Mouse (Mus musculus) megakaryocyte, adult 5-6 weeks (primary cell): Measurements from ENCODE around the gene Rpusd3. TPM values are rescaled to one million over a fixed set of nuclear protein-coding genes. Genes with fewer than 3 reads are reported as not detected.
A peak's percentile ranks its signal among the peaks of the same experiment; 100 is the strongest.

Experiments used
- ATAC-seq: 2 replicates; pipeline ENCODE4 v1.8.0; 2016; ENCODE audit warnings: mild to moderate bottlenecking, inconsistent platforms; ENCODE audit not compliant: poor library complexity, severe bottlenecking
- total RNA-seq, 2 experiments: library from RNA; stranded (forward) in 1 of 2; stranded (reverse) in 1 of 2; fragments of 153-499, 151-499 nt in 1 of 2; fragments of 221-1000, 200-1000 nt in 1 of 2; gene quantifications; 2 replicates each; pipeline versions ENCODE4 v1.2.3 to v1.2.4; 2015 to 2017

Rpusd3 gene
- total RNA-seq, 2 experiments from 2014 or later: 2.5 TPM

DNA sequence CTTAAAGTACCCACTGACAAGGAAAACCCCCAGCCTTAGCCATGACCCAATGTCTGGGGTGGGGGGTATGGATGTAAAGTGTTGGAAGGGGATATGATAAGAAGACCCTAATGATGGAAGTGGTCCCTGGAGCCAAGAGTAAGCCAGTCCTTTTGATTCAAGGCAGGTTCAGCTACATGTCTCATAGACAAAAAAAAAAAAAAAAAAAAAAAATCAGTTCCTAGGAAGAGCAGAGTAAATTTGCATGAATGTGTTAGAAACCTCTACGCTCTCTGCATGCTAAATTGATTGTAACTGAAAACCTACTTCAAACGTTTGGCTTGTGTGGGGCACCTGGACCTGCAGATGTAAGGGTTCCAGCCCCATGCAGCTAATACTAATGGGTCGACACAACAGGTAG lies 12.7 kb upstream of the Rpusd3 start:
- ATAC-seq: no peak

GRCm38 (mm10) chr6:113430846-113431245 lies 11.7 kb upstream of the Rpusd3 start:
- ATAC-seq: no peak

GRCm38 (mm10) chr6:113429965-113430364 lies 10.8 kb upstream of the Rpusd3 start:
- ATAC-seq: no peak

- ATAC-seq: no peak
Observed at GRCm38 (mm10) chr6:113428006-113428405, 8.9 kb upstream of the Rpusd3 start.

- peak; percentile 84 for ATAC-seq
Observed at GRCm38 (mm10) chr6:113427397-113427796, 8.3 kb upstream of the Rpusd3 start.

DNA sequence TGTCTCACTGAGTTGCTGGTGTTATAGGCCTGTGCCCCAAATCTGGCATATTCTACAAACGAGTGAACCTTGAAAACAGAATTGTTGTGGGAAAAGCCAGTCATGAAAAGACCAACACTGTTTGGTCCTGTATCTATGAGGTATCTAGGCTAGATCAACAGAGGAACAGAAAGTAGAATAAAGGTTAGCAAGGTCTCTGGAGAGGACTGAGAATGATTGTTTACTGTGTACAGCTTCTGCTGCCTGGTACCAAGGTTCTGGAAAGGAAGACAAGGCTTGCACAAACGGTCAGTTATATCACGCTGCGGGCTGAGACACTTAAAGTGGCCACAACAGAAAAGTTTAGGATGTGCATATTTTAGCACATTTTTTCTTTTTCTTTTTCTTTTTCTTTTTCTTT lies 7.6 kb upstream of the Rpusd3 start:
- ATAC-seq: no peak

GRCm38 (mm10) chr6:113424187-113424586 lies 5.0 kb upstream of the Rpusd3 start:
- no peak for ATAC-seq

GRCm38 (mm10) chr6:113423000-113423399 lies 3.9 kb upstream of the Rpusd3 start:
- no peak for ATAC-seq

GRCm38 (mm10) chr6:113418441-113419198 lies 520 bp downstream of the Rpusd3 start:
- peak; percentile 51 for ATAC-seq

DNA sequence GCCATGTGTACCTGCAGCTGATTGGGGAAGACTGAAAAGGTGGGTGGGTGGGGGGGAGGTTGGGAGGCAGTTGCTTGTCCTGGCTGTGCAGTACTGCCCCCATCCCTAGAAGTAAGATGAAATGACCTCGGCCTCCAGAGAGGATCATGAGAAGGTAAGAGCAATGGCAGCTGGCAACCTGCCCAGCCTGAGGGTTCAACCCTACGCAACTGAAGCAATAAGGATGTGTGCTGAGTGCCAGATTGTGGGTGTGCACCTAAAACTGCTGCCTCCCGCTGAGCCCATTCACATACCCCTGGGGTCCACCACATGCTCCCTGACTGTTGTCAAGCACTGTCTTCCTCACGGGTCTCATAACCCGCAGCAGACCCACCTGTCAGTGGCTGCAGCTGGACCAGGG lies 2.7 kb downstream of the Rpusd3 start:
- no peak for ATAC-seq

GRCm38 (mm10) chr6:113410001-113410400 lies 9.1 kb downstream of the Rpusd3 start:
- no peak for ATAC-seq

DNA sequence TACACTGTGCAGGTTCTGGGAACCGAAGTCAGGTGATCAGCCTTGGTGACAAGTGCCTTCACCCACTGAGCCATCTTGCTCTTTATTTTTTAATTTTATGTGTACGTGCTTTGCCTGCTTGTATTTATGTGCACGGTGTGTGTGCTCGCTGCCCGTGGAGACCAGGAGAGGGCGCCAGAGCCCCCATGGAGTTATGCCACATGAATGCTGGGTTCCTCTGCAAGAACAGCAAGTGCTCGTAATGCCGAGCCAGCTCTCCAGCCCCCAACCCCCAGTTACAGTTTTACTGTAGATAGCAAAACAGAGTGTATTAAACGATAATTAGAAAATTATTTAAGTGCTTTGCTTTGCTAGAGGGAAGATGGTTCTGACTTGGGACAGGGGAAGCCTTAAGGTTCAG lies 12.5 kb downstream of the Rpusd3 start:
- ATAC-seq: no peak

DNA sequence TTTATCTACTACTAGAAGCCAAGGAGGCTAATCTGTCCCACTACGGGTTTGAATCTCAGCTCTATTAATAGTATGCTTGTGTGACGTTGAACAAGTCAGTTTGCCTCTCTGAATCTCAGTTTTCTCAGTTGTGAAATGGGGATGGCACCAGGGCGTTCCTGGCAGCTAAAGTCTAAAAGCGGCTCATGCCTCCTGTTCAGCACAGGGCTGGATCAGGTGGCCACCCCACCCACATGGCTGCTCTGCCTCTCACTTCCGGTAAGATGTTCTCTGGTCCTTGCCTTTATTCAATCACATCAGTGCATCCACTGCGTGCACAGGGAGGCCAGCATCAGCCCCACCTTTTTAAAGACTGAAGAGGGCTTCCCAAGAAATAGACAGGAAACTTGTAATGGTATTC lies 13.7 kb downstream of the Rpusd3 start:
- ATAC-seq: no peak

DNA sequence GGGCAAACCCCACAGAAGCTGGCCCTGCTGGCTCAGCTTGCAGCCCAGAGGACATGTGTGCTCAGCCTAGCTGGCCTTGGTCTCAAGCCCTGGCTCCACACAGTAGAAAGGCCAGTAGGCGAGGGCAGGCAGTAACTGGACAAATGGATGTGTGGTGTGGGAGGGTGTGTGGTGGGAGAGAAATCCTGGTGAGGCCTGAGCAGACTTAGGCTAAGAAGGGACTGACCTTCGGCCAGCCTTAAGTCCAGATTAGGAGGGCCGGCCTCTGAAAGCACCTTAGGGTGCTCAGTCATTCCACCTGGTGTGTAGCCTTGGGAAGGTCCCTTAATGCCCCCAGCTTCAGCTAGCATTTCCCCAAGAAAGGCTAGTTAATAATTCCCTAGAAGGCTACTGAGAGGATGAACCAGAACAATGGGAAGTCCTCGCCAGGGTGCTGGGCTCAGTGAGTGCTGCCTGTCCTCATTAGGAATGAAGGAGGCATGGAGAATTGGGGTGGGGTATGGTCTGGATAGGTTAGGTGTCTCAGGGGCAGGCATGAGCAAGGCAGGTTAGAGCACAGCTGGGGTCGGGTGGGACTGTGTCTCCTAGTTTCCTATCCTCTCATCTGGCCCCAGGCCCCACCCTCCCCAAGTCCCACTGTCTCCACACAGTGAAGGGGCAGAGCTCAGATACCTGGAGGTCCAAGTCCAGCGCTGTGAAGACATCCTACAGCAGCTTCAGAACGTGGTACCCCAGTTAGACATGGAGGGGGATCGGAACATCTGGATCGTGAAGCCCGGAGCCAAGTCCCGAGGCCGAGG lies 14.3 kb downstream of the Rpusd3 start:
- ATAC-seq: no peak

GRCm38 (mm10) chr6:113402094-113402493 lies 17.0 kb downstream of the Rpusd3 start:
- ATAC-seq: no peak

DNA sequence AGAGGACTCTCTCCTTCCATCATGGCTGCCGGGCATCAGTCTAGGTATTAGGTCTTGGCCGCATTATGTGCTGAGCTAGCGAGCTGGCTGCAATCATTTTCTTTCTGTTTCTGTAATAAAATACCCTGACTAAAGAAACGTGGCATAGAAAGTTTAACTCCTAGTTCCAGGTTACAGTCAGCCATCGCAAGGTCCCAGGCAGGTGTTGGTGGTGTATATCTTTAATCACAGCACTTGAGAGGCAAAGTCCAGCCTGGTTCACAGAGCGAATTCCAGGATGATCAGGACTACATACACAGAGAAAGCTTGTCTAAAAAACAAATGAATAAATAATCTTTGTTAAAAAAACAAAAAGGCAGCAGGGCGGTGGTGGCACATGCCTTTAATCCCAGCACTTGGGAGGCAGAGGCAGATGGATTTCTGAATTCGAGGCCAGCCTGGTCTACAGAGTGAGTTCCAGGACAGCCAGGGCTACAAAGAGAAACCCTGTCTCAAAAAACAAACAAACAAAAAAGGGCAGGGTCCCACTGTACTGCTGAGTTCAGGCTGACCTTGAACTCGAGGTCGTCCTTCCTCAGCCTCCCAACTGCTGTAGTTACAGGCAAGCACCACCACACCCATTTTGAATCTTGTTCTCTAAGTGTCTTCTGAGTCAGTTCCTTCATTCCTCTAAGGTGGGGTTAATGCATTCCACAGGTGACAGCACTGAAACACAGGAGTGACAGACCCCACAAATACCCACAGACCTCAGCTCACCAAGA lies 22.7 kb downstream of the Rpusd3 start:
- ATAC-seq: no peak

GRCm38 (mm10) chr6:113395501-113395900 lies 23.6 kb downstream of the Rpusd3 start:
- no peak for ATAC-seq

- ATAC-seq: no peak
Observed at GRCm38 (mm10) chr6:113394811-113395210, 24.3 kb downstream of the Rpusd3 start.

DNA sequence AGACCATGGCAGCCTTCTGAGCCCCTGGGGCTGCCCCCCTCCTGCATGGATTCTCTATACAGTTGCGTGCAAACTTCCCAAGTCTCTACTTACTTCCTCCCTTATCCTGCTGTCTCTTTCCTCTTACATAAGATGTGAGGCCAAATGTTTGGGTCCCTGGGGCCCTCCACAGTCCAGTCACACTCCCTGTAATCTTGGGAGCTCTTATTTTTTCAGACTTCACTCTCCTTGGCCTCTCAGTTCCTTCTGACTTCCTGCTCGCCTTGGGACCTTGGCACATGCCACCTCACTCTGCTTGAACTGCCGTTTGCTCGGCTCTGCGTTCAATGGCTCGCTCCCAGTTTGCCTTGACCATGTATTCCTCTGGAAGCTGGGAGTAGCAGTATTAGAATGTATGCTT lies 25.2 kb downstream of the Rpusd3 start:
- no peak for ATAC-seq

DNA sequence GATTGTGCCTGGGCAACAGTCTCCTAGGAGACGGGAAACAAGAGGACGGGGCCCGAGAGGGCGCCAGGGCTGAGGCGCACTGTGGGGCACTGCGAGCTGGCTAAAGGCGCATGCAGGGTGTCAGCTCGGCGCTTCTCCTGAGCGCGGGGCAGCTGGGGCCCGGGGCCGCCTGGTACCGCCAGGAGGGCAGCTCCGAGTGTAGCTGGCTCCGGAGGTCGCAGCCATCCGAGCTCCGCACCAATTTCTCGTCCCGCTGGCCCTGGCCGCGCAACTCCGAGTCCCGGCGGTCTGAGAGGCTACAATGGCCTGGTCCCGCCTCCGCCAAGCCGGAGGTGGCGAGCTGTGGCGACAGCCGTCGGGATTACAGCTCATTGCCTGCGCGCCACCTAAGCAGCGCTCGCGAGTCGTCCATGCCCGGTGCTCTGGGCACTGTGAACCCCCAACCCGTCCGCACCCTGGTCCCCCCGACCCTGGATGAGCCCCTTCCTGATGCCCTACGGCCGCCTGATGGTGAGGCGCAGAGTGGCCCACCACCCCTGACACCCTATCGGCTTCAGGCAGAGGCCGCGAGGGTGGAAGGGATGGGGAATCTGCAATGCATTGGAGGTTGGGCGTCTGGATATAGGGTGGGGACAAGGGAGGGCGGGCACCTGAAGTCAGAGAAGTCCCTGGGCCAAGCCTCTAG lies 26.6 kb downstream of the Rpusd3 start:
- ATAC-seq: peak; percentile 41

GRCm38 (mm10) chr6:113392015-113392386 lies 27.1 kb downstream of the Rpusd3 start:
- 0 out of 2 replicates have a peak, but pooled peaks have one; percentile 1 for ATAC-seq
